Mouse (Mus musculus) gastrocnemius, postnatal 25 days (tissue): ENCODE results near the gene Ube2f. TPM values are rescaled to one million over a fixed set of nuclear protein-coding genes. Genes with fewer than 3 reads are reported as not detected.

Experiments used
- DNase-seq: peaks from one replicate; pipeline ENCODE4 v3.0.0; 2022
- total RNA-seq, 2 experiments: library from RNA; stranded (reverse); gene quantifications; 1 replicate in 1 of 2; 2 replicates in 1 of 2; pipeline ENCODE4 v1.2.3; 2021

The Ube2f gene
- total RNA-seq, 2 experiments from 2014 or later = 58.9 to 66.0 TPM

DNA sequence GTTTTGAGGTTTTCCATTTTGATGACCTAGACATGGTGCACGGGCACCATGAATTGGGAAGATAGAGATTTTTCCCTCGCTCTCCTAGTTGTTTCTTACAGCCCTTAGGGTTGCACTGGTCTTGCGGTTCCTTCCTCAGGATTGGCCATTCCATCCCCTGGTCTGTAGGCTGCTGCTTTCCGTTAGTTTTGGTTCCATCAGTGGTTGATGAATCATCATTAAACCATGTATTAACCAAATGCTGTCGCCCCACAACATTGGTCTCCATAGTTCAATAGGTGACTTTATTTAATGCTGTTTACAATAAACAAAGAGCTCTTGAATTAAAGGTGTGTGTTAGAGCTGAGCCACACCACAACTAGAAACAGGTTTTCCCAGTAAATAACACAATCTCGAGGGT, 12.4 kb upstream of the Ube2f start:
- no peak for DNase-seq

DNA sequence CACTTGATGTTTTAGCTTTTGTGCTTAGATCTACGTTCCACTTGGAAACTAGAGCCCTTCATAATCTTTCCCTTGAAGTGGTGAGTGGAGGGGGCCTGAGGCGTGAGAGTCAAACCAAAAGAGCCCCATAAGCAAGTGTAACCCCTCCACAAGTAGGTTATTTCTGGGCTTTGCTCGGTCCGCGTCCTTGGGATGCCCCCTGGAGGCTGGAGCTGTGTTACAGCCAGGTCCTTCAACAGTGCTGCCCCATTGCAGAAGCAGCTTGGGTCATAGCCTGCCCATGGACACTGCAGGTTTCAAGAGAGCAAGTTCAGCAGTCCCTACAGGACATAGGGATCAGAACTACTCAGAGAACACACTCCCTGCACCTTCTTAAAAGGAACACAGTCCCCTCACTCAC, 11.0 kb upstream of the Ube2f start:
- peak; percentile 55 for DNase-seq

DNA sequence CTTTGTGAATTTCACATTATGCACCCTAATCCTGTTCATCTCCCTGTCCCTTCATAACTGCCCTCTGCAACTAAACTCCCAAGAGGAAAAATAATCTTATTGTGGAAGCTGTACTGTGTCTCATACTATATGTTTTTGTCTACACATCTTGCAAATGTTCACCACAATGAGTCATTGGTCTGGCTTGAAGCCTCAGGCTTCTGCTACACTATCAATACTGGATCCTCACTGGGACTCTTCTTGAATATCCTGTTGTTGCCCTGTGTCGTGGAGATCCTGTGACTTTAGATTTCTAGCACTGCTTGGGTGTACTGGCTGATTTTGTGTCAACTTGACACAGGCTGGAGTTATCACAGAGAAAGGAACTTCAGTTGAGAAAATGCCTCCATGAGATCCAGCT, 10.3 kb upstream of the Ube2f start:
- no peak for DNase-seq

DNA sequence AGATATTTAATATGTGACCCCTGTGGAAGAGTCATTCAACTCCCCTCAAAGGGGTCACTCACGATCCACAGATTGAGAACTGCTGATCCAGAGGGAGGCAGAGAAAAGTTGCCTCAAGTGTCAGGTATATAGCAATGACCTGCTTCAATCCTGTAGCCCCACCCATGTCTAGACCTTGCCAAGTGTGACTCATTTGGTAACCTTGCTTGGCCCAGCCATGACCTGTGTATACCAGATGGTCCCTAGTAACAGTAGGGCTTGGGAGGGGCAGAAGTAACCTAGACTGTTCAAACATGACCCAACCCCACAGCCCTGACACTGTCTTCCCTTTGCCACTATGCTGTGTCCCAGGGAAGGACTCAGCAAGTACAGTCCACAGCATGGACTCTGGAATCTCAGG, 9.4 kb upstream of the Ube2f start:
- no peak for DNase-seq

DNA sequence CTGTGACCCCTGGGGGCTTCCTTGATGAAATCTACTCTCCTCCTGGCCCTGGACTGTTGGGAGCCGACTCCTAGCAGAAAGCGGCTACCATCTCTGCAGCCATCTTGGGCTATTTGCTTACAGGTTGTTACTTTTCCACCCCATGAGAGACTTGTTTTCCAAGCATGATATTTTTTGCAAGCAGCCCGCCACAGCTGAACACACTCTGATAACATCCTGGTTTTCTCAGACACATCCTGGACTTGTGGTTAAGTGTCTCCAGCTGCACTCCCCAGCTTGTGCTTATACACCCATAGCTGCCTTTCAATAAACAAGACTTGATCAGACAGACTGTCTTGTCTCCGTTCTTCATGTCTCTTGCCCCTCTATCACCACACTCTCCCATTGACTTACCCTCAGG, 8.9 kb upstream of the Ube2f start:
- no peak for DNase-seq

DNA sequence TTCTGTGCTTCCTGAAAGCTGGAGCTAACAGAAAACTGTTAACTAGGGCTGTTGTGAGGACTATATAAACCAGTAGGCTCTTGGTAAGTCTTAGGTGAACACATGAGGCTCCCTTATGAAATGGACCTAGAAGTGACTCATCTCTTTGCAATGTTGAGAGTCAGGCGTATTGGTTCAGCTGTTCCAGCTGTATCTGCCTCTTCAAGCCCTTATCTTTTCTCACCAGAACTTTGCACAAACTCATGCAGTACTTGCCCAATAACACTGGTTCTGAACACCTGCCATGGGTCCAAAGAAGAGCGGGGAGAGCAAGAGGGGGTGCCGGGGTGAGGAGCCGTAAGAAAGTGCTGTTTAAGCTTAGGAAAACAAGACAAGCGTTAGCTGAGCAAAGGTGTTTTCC, 1.9 kb upstream of the Ube2f start:
- no peak for DNase-seq

DNA sequence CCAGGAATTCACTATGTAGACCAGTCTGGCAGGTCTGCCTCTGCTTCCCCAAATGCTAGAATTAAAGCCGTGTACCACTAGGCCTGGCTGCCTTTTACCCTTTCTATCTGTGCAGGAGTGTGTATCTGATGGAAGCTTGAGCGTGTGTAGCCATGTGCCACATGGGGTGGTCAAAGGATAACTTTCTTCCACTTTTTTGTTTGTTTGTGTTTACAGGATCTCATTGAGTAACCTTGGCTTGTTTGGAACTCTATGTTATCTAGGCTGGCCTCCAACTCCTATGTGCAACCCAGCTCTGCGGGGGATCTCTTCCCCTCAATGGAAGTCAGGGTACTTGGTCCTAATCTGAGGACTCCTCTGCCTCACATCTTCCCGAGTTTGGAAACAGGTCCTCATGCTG, 1.1 kb upstream of the Ube2f start:
- no peak for DNase-seq

DNA sequence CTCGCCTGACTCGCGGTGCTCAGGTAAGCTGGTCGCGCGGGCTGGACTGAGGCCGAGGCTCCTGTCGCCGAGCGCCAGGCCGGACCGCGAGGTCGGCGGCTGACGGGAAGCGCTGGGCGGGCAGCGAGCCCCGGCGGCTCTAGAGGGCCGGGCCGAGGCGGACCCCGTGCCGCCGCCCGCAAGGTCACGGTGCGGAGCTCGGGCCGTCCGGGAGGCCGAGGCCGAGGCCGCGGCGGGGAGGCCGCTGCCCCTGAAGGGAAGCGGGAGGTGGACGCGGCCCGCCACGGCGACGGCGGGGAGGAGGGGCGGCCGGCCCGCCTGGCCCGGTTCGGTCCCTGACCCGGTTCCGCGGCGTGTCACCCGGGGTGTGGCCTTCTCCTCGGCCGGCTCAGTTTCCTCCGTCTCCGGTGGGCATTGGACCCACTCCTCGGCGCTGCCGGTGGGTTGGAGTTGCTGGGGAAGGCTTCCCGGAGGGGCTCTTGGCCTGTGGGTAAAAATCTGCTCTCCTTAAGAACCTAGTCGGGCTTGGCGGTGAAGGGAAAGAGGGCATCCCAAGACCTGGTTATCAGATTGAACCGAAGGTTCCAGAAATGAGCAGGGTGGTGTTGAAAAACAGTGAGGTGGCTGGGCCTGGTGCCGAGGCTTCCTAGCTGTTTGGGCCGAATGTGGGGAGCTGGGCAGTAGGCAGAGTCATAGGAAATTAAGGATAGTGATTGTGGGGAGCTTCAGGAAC, 477 bp downstream of the Ube2f start:
- peak; percentile 48 for DNase-seq

DNA sequence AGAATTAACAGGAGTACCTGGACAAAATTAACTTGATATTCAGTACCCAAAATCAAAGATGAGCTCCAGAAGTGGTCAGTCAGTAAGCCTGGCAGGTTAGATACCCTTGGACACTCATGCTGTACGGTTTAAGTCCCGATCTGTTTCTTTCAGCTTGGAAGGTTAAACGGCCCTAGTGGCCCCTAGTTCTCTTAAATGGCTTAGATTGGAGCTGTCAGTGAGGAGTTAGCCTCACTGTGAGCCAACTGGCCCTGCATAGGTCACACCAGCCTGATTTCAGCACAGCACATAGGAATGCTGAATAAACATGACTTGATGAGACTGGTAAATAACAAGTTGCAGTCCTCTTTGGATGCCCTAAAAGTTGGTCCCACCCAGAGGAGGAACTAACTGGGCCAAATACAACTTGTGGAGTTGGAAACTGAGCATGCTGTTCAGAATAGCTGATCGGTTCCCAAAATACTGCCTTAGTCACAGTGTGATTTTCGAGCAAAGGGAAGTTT, 1.1 kb downstream of the Ube2f start:
- DNase-seq = no peak

DNA sequence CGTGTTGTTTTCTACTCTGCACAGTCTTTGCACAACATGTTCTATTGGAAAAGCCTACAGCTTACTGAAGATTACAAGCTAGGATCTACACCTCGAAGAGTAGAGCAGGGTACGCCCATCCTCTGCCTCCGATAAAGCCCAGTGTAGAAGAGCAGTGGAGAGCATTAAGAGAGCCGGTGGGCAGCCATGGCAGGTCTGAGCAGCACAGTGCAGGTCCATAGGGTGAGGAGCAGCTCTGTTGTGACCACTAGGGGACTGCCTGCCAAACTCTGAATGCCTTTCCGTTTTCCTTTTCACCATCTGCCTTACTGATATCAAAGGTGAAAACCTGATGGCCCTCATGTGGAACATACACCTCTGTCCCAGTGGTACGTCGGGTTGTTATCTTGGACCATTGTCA, 1.8 kb downstream of the Ube2f start:
- DNase-seq = no peak

DNA sequence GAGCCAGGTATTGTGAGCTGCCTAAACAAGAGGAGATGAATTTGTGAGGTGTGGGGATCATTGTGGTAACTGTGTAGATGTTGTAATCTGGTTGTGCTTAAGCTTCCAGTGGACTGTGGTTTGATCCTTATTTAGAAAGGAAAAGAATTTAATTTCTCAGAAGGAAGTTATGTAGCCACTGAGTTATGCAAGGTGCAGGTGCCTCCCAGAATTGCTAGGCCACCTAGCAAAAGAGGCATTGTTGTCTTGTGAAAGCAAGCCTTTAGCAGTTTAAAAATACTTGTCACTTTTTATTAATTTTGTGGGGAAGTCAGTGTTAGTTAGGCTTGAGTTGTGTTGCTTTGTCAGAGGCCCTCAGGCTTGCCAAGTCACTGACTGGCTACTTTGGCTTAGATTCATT, 7.8 kb downstream of the Ube2f start:
- DNase-seq = no peak

DNA sequence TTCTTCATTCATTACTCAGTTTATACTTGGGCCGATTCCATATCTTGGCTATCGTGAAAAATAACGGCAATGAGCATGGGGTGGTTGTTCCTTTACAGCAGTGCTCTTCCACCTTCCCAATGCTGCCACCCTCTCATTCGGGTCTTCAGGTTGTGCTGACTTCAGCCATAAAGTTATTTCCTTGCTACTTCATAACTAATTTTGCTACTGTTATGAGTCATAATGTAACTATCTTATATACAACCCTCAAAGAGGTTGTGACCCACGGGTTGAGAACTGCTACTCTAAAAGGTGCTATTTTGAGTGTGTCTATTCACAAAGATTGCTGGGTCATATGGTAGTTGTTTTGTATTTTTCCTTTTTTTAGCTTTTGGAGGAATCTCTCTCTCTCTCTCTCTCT, 9.7 kb downstream of the Ube2f start:
- no peak for DNase-seq

DNA sequence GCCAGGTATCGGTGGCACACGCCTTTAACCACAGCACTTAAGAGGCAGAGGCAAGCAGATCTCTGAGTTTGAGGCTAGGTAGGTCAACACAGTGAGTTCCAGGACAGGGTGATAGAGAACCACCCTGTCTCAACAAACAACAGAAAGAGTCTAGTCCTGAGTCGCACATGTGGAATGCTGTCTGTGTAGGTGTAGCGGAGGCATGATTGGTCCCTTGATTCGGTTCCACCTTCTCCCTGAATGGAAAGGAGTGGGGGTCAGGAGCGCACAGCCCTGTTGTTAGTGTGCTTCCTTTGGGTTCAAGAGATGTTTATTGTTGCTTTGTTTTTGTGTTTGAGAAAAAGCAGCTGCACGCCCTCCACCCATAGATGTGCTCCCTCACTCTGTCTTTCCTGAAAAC, 12.4 kb downstream of the Ube2f start:
- no peak for DNase-seq

DNA sequence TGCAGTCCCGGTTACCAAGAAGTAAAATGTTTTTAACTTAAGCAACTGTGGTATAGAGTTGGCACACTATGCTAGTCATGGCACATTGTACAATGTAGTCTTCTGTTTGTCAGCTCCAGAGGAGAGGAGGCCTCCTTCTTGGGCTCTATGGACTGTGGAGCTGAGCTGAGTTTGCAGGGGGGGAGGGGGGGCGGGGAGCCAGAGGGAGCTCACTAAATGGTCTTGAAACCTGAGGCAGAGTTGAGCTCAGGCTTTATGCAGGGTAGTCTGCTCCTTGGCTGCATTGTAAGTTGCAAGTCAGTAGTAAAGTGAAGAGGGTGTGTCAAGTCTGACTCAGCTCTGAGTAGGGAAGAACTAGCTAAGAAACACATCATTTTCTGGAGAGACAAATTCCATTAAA, 22.2 kb downstream of the Ube2f start:
- DNase-seq = no peak

DNA sequence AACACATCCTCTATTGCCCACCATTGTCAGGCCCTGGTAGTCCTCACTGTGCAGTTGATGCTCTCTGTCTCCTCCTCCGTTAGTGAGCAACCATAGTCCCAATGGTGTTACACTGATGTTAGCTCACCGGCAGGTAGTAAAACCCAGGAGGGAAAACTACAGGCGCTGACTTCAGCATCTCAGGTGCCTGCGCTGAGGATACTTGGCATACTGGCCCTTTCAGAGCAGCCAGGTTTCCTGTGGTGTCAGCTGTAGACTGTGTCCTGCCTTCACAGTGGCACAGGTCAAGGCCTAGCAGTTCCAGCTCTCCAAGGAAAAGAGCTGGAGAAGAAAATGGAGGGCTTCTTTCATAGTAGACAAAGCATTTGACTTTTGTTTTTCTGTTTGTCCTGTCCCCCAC, 26.5 kb downstream of the Ube2f start:
- no peak for DNase-seq

DNA sequence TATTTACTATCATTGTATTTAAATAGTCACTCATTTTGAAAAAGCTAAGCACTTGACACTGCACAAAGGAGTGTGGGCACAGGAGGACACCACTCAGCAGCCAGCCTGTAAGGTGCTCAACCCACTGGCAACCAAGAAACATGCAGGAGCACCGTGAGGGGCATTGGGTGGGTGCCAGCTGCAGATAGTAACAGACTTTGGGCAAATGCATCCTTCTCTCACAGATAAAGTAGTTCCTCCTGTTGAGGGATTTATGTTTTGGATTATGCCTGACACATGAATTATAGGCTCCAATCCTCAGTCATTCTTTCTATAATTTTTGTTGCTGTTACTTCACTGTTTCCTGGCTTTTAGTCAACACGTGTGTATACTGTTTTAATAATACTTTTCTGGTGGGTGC, 27.4 kb downstream of the Ube2f start:
- no peak for DNase-seq

DNA sequence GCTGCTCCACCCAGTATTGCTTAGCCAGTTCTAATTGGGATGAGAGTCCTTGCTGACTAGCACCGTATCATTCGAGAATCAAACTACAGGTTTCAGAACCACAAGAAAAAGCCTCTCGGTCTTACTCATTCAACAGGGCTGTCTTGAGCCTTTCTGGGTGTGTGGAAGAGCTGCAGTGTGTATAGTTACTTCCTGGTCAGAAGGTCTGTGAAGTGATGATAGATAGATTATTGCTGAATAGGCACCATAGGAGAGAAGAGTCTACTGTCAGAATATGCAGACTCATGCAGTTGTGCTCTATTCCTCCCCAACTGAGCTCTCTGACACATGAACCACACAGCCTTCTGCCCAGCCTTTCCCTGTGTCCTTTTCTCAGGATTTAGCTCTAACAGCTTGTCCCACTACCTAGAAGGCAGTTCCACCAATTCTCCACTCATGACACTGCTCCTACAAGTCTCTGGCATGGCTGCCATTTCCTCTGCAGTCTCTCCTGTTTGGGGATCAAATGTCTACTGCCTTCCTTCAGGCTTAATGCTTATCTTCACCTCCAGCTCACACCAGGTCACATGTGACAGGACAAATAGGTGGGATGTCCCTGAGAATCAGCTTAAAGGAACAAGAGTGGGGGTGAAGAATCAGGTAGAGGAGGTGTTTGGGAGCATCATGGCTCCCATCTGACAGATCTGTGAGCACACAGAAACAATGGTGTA, 28.5 kb downstream of the Ube2f start:
- DNase-seq = no peak

DNA sequence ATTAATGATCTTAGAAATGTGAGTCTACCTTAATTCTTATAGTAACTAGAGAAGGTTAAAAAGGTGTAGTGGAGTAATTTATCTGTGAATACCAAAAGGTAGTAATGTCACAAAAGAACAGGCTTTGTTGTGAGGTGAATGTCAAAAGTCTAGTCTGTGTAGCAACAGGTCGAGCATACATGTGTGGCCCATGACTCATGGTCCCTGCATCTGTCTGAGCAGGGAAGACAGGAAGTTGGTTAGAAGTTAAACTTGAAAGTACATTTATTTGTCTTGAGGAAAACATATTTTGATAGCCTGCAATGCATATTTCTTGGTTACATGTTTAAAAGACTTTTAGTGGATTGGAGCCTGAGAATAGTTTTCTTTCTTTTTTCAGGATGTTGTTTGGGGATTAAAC, 29.0 kb downstream of the Ube2f start:
- no peak for DNase-seq

DNA sequence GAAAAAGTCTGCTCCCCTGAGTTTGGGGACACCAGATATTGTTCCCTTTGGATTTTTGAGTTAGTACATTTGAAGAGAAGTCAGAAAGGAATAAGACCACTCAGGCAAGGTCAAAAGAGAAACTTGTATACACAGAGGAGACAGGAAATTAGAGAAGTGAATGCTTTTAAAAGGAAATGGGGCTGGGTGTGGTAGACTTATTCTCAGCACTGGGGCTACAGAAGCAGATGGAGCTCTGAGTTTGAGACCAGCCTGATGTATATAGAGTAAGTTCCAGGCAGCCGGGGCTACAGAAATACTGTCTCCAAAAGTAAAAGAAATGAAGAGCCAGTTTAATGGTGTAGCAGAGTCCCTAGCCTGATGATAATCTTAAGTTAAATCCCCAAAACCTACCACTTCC, 32.5 kb downstream of the Ube2f start:
- no peak for DNase-seq

DNA sequence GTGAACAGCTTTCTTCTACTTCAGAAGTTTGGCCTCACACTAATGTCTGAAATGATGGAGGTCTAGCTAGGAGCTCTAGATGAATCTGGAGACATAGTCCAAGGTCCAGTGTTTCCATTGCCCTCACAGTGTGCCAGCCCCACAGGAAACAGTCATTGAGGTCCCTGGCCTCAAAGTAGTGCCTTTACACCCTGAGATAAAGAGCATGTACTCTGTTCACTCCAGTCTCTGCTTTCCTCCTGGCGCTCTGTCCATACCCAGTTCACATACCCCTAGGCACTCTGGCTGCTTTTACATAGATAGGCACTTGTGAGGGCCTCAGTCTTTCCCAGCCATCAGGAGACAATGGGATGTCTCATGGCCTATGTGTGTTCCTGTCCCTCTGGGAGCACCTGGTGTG, 39.3 kb downstream of the Ube2f start:
- DNase-seq = no peak

DNA sequence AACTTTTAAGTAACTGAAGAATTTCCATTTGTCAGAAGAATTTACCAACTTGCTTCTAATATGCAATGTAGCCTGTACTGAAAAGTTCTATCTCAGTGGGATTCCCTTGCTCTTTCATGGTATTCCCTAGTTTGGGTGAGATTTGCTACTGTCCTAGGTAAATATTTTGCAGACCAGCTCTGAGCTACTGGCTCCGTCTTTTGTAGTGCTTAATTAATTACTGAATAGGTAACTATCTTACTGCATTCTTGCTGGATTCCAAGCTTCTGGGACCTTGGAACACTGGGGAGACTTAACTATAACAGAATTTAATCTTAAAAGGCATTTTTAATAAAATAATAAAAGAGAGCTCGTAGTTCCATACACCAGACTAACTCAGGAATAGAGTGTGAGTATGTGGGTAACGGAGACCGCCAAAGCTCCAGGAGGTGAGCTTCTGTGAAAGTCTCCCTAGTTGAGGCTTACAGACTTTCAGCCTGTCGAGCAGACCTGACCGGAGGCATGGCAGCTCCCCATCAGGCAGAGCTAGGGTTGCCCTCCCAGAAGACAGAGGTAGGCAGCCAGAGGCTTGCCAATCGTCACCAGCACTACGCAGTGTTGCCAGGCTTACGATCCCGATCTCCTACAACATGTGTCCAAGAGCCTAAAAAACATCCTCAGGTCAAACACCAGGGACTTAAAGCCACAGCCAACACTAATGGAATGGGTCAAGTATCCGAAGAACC, 42.2 kb downstream of the Ube2f start:
- no peak for DNase-seq

DNA sequence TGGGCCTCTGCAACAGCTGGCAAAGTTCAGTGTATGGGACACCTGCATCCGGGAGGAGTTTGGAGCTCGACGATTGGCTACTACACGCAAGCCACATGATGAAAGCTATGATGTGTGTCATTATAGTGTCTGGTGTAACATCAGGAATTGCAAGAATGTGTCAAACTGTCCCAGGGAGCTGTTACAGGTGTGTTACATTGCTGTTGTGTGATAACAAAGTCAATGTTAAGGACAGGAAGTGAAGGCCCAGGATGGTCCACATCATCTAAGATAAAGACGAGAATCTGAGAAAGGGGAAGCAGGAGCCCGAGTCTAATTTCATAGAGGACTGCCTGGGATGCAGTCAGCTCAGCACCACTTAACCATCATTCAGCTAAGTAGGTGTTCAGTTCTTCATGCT, 45.4 kb downstream of the Ube2f start:
- DNase-seq = no peak
